Mouse (Mus musculus) neural tube, embryonic 13.5 days (tissue): ENCODE results near the gene Nhsl2. TPM values are rescaled to one million over a fixed set of nuclear protein-coding genes. Genes with fewer than 3 reads are reported as not detected.

Experiments
- ATAC-seq: fragments of 200-750 bp; cut with Nextera tagmentation; 2 replicates; pipeline ENCODE4 v1.8.0; 2017; ENCODE audit warnings: low read depth, mild to moderate bottlenecking, moderate TSS enrichment, moderate library complexity
- H3K27ac ChIP-seq: fragments of 300-500 bp; sonication (generic); replicated peaks from 2 replicates; pipeline ENCODE4 v1.5.1; 2015; ENCODE audit warnings: moderate library complexity, mild to moderate bottlenecking, inconsistent platforms
- H3K27me3 ChIP-seq: fragments of 300-500 bp; sonication (generic); 2 replicates; pipeline ENCODE4 v1.6.1; 2015; ENCODE audit warnings: mild to moderate bottlenecking, inconsistent platforms
- H3K36me3 ChIP-seq: fragments of 300-500 bp; sonication (generic); 2 replicates; pipeline ENCODE4 v1.6.1; 2015; ENCODE audit warnings: mild to moderate bottlenecking, inconsistent platforms
- H3K4me1 ChIP-seq: fragments of 300-500 bp; sonication (generic); replicated peaks from 2 replicates; pipeline ENCODE4 v1.6.1; 2015; ENCODE audit warnings: inconsistent platforms
- H3K4me2 ChIP-seq: fragments of 300-500 bp; sonication (generic); 2 replicates; pipeline ENCODE4 v1.6.1; 2015; ENCODE audit warnings: inconsistent platforms, mild to moderate bottlenecking, moderate library complexity
- H3K4me3 ChIP-seq: fragments of 300-500 bp; sonication (generic); 2 replicates; pipeline ENCODE4 v1.5.1; 2015; ENCODE audit warnings: mild to moderate bottlenecking, inconsistent platforms
- H3K9ac ChIP-seq: fragments of 300-500 bp; sonication (generic); 2 replicates; pipeline ENCODE4 v1.6.1; 2015; ENCODE audit warnings: moderate library complexity, mild to moderate bottlenecking, inconsistent platforms
- H3K9me3 ChIP-seq: fragments of 300-500 bp; sonication (generic); 2 replicates; pipeline ENCODE4 v1.6.1; 2016; ENCODE audit warnings: inconsistent platforms
- WGBS: fragments of 180-500 bp; shearing (Covaris S2); methylation state at CpG from one replicate; pipeline ENCODE4 v1.1.7; 2015; 5-methylcytosine and 5-hydroxymethylcytosine counted together
- polyA plus RNA-seq: library from polyadenylated mRNA; unstranded; fragments of >200 nt; fragmentation: Nextera tagmentation; extraction: Ambion mirVana; gene quantifications from 2 replicates; pipeline ENCODE4 v1.2.1, GENCODE M21; 2015

Nhsl2 gene
- polyA plus RNA-seq, 1 experiment from 2014 or later: 4.6 TPM

GRCm38 (mm10) chrX:101996726-101997125 is 147.5 kb downstream of the Nhsl2 start:
- no peak overlapping the region for H3K4me3 ChIP-seq
- 83% methylated on average over 2 of the region's 2 CpGs for WGBS
- H3K27me3 ChIP-seq: peaks cover 63% of the 10 kb centered on the region
- no peaks in the 10 kb centered on the region for H3K36me3 ChIP-seq
- H3K4me1 ChIP-seq: peaks cover 4% of the 10 kb centered on the region; the same call in 1 of the 2 replicates
- H3K4me2 ChIP-seq: no peak overlapping the region
- H3K9ac ChIP-seq: no peak overlapping the region
- no peak for ATAC-seq
- no peak overlapping the region for H3K27ac ChIP-seq
- no peaks in the 10 kb centered on the region for H3K9me3 ChIP-seq

GRCm38 (mm10) chrX:102003632-102004315 is 154.6 kb downstream of the Nhsl2 start:
- Histone ChIP-seq H3K27ac (no peak overlapping the region), H3K36me3 (no peaks in the 10 kb centered on the region), H3K4me1 (peaks cover 10% of the 10 kb centered on the region), H3K4me2 (peak overlapping the region; percentile 60), H3K9me3 (no peaks in the 10 kb centered on the region), H3K27me3 (peaks cover 92% of the 10 kb centered on the region), H3K4me3 (peak overlapping the region; percentile 35), H3K9ac (peak overlapping the region; percentile 49)
- WGBS: 25% methylated on average over 20 of the region's 20 CpGs
- peak; percentile 87 for ATAC-seq

- Histone ChIP-seq H3K9me3 (no peaks in the 10 kb centered on the region), H3K4me3 (peak overlapping the region; percentile 35), H3K4me2 (peak overlapping the region; percentile 60), H3K36me3 (no peaks in the 10 kb centered on the region), H3K27ac (no peak overlapping the region), H3K27me3 (peaks cover 94% of the 10 kb centered on the region), H3K4me1 (peaks cover 10% of the 10 kb centered on the region), H3K9ac (peak overlapping the region; percentile 49)
- WGBS: 17% methylated on average over 7 of the region's 7 CpGs
- peak; percentile 33; the same call in 1 of the 2 replicates for ATAC-seq
These were observed 155.2 kb downstream of the Nhsl2 start for GRCm38 (mm10) chrX:102004370-102004769.

GRCm38 (mm10) chrX:102005141-102005641 is 156.0 kb downstream of the Nhsl2 start:
- Histone ChIP-seq H3K4me2 (peak overlapping the region; percentile 60), H3K27me3 (peaks cover 94% of the 10 kb centered on the region), H3K4me1 (peaks cover 10% of the 10 kb centered on the region), H3K9me3 (no peaks in the 10 kb centered on the region), H3K9ac (peak overlapping the region; percentile 34; the same call in 1 of the 2 replicates), H3K4me3 (peak overlapping the region; percentile 35; the same call in 1 of the 2 replicates), H3K36me3 (no peaks in the 10 kb centered on the region), H3K27ac (no peak overlapping the region)
- ATAC-seq: peak; percentile 25; the same call in 1 of the 2 replicates
- 23% methylated on average over 8 of the region's 10 CpGs for whole genome bisulfite sequencing

GRCm38 (mm10) chrX:102007935-102008334 is 158.8 kb downstream of the Nhsl2 start:
- Histone ChIP-seq H3K9me3 (no peaks in the 10 kb centered on the region), H3K27me3 (peaks cover 79% of the 10 kb centered on the region), H3K36me3 (no peaks in the 10 kb centered on the region), H3K4me2 (no peak overlapping the region), H3K4me3 (no peak overlapping the region), H3K9ac (no peak overlapping the region), H3K4me1 (peaks cover 10% of the 10 kb centered on the region), H3K27ac (no peak overlapping the region)
- WGBS: 64% methylated on average over 2 of the region's 2 CpGs
- ATAC-seq: no peak

DNA sequence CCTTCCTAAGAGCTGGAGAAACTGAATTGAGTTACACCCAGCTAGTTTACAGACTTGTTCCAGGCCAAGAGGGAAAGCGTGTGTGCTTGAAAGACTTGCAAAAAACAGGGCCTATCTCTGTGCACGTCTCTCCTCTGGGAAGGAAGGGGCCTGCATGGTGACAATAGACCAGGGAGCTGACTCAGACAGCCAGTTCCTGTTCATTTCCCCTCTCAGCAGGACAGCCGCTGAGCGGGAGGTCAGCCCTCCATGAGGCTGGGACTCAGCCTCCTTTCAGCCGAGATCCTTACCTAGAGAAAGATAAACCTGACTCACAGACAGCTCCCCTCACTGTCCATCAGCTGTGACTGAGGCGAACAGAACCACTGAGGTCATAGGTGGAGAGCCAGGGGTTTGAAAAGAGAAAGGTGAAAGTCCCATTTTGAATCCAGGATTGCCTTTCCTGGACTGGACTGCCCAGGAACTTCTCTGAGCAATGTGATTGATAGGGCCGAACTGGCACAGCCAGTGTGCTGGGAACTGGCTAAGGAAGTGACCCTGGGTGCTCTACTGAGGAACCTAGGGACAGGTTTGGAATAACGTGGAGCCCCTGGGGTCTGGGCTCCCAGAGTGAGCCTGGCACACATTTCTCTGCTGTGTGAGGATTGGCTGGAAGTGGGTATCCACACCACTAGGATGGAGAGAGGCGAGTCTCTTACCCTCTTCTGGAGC is 168.2 kb downstream of the Nhsl2 start:
- Histone ChIP-seq H3K4me1 (no peaks in the 10 kb centered on the region), H3K27me3 (peaks cover 67% of the 10 kb centered on the region), H3K4me2 (no peak overlapping the region), H3K27ac (no peak overlapping the region), H3K9ac (no peak overlapping the region), H3K9me3 (no peaks in the 10 kb centered on the region), H3K4me3 (no peak overlapping the region), H3K36me3 (no peaks in the 10 kb centered on the region)
- no peak for ATAC-seq
- WGBS: 52% methylated on average over 9 of the region's 9 CpGs

DNA sequence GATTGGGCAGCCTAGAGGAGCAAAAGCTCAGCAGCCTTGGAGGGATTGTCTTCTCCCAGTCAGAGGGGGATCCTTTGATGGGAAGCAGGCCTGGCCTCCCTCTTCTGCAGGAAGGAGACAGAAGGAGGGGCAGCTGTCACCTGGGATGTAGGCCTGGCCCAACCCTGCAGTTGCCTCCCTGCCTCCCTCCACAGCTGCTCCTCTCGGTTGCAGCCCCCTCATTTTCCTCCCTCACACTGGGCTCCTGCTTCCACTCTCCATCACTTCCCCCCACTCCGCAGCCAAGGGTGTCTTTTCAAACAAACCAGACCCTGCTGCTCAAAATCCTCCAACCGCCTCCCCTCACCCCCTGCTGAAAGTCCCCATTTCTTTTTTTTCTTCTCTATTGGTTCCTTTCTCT is 169.7 kb downstream of the Nhsl2 start:
- Histone ChIP-seq H3K4me2 (no peak overlapping the region), H3K27ac (no peak overlapping the region), H3K36me3 (no peaks in the 10 kb centered on the region), H3K4me3 (no peak overlapping the region), H3K9me3 (no peaks in the 10 kb centered on the region), H3K4me1 (no peaks in the 10 kb centered on the region), H3K9ac (no peak overlapping the region), H3K27me3 (peaks cover 65% of the 10 kb centered on the region)
- WGBS: 49% methylated on average over 3 of the region's 3 CpGs
- no peak for ATAC-seq

DNA sequence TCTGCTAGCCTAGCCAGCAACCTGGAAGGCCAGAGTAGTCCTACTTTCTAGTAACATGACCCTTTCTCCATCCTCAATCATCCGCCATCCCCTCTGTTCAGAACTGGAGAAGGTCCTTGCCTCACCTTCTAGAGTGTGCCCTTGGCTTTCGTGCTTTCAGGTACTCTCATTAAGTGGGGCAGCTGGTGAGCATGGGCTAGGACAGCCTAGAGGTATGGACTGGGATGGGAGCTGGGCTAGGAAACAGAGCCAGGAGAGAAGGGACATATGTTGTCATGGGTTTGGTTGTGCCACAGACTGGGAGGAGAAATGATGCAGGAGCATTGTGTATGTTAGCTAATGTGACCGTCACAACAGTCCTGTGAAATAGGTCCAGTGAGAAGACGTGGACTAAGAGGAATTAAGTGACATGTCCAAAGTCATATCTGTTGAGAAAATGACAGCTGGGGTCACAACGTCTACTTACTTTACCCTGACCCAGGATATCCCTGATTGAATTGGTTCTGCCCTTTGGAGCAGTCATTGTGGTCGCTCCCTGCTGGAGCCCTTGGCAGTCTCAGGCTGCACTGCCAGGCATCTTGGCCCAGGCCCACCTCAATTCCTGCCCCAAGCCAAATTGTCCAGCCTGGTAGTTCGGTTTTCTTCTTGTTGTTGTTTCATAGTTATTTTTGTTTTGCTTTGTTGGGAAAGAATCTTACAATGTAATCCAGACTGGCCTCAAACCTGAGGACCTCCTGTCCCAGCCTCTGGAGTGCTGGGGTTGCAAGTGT is 170.5 kb downstream of the Nhsl2 start:
- H3K27ac ChIP-seq: no peak overlapping the region
- no peak overlapping the region for H3K4me2 ChIP-seq
- no peaks in the 10 kb centered on the region for H3K9me3 ChIP-seq
- peaks cover 63% of the 10 kb centered on the region for H3K27me3 ChIP-seq
- WGBS: 82% methylated on average over 7 of the region's 7 CpGs
- H3K4me3 ChIP-seq: no peak overlapping the region
- H3K9ac ChIP-seq: no peak overlapping the region
- H3K36me3 ChIP-seq: no peaks in the 10 kb centered on the region
- no peak for ATAC-seq
- no peaks in the 10 kb centered on the region for H3K4me1 ChIP-seq

GRCm38 (mm10) chrX:102024976-102025375 is 175.8 kb downstream of the Nhsl2 start:
- Histone ChIP-seq H3K4me1 (no peaks in the 10 kb centered on the region), H3K4me3 (no peak overlapping the region), H3K9me3 (no peaks in the 10 kb centered on the region), H3K27me3 (peaks cover 53% of the 10 kb centered on the region), H3K9ac (no peak overlapping the region), H3K27ac (no peak overlapping the region), H3K4me2 (no peak overlapping the region), H3K36me3 (no peaks in the 10 kb centered on the region)
- no peak for ATAC-seq
- WGBS: 77% methylated on average over 3 of the region's 3 CpGs

- Histone ChIP-seq H3K9ac (no peak overlapping the region), H3K27me3 (peaks cover 63% of the 10 kb centered on the region), H3K4me1 (no peaks in the 10 kb centered on the region), H3K27ac (no peak overlapping the region), H3K4me3 (no peak overlapping the region), H3K4me2 (no peak overlapping the region), H3K36me3 (no peaks in the 10 kb centered on the region), H3K9me3 (no peaks in the 10 kb centered on the region)
- ATAC-seq: no peak
- 58% methylated on average over 6 of the region's 6 CpGs for WGBS
These were observed 182.7 kb downstream of the Nhsl2 start for GRCm38 (mm10) chrX:102031851-102032250.

GRCm38 (mm10) chrX:102032431-102032830 is 183.2 kb downstream of the Nhsl2 start:
- Histone ChIP-seq H3K4me1 (no peaks in the 10 kb centered on the region), H3K36me3 (no peaks in the 10 kb centered on the region)
- WGBS: 51% methylated on average over 8 of the region's 8 CpGs

DNA sequence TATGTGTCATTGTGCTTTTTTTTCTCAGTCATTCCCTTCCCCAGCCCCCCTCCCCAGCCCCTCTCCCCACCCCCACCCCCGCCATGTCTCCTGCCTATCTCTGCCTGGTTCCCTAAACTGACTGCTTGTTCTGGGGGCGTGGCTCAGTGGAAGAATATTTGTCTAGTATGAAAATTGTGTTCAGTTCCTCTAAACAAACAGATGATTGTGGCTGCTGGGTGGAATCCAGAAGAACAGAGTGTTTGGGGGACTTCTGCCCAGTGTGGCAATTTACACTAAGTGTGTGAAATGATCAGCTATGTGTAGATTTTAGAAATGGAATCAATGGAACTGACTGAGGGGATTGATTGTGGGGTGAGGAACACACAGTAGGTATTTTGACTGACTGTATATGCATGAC is 184.4 kb downstream of the Nhsl2 start:
- Histone ChIP-seq H3K27me3 (peaks cover 65% of the 10 kb centered on the region), H3K27ac (no peak overlapping the region), H3K4me1 (no peaks in the 10 kb centered on the region), H3K9me3 (no peaks in the 10 kb centered on the region), H3K36me3 (no peaks in the 10 kb centered on the region), H3K4me3 (no peak overlapping the region), H3K9ac (no peak overlapping the region), H3K4me2 (no peak overlapping the region)
- WGBS: 92% methylated on average over 2 of the region's 2 CpGs
- no peak for ATAC-seq

More at GRCm38 (mm10) chrX:102032431-102032830, 183.2 kb downstream of the Nhsl2 start:
- Histone ChIP-seq H3K4me3 (no peak overlapping the region), H3K27ac (no peak overlapping the region), H3K9me3 (no peaks in the 10 kb centered on the region), H3K4me2 (no peak overlapping the region), H3K27me3 (peaks cover 68% of the 10 kb centered on the region), H3K9ac (no peak overlapping the region)
- no peak for ATAC-seq
